Mouse (Mus musculus): ENCODE measurements at regions not wholly inside any gene's neighbourhood (a gene's known extent, or its start where the extent isn't known, plus 50 kb on each side); places are given as distances from the start of the nearest gene placed in this dataset.
A peak's percentile ranks its signal among the peaks of the same experiment; 100 is the strongest.
"Not testable (repeated sequence)": the region's sequence is repeated elsewhere in the genome, so short reads cannot be mapped to it uniquely, and the experiment has no call there.

DNA sequence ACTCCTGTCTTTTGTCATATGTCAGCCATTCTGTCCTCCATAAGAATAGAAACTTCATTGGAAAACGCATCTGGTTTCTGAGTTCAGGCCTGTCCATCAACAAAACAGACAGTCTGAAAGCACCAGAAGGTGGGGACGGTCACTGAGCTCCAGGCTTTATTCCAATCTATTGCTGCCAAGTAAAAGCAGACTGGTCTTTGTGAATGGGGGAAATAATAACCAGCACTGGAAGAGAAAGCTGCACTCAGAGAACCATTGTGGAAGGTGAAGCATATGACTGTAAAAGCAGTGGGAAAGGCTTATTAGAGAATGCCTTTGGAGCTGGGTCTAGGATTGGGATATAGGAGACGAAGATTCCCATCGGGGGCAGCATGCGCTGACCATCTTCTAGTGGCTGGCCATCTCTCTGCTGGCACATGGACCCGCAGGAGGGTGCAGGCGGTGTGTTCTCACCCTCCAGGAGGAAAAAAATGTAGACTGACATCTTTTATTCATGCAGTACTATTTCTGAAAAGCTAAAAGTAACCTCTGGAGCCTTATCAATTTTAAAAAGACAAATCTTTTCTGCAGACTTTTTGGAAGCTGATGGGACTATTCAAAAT lies 1638.0 kb downstream of the Car8 start:
- DNase-seq (ENCODE audit: low spot score): no peak

DNA sequence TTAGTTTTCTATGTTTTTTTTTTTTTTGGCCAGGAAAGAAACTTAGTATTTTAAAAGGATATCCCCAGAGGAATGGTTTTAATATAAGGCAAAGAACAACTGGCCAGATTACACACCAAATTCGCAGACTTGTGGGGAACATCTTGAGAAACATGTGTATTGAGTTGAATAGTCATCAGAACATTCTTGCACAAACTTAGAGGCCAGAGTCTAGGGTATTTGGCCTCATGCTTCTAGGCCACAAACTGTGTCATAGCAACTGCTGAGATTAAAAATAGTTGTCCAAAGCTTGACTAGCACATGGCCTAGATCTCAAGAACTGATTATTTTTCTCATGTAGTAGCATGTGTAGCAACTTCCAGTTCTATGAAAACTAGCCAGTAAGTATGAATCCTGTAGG lies 1642.5 kb downstream of the Car8 start:
- no peak for DNase-seq (ENCODE audit: low spot score)

DNA sequence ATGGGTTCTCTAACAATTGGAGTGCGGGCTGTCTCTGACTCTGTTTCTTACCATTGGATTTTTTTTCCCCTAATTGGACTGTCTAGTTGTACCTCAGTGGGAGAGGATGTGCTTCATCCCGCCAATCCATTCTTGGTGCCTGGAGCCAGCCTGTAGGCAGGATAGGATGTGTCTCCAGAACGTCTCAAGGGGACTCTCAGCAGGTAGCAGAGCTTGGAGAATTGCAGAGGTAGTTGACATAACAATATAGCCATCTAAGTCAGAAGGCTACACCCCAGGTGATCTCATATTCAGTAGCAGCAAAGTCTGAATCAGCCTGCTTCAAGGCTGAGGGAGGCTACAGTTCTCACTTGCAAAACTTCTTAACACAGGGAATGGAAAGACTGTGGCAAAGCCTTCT lies 1646.0 kb downstream of the Car8 start:
- DNase-seq (ENCODE audit: low spot score): not testable (repeated sequence)

DNA sequence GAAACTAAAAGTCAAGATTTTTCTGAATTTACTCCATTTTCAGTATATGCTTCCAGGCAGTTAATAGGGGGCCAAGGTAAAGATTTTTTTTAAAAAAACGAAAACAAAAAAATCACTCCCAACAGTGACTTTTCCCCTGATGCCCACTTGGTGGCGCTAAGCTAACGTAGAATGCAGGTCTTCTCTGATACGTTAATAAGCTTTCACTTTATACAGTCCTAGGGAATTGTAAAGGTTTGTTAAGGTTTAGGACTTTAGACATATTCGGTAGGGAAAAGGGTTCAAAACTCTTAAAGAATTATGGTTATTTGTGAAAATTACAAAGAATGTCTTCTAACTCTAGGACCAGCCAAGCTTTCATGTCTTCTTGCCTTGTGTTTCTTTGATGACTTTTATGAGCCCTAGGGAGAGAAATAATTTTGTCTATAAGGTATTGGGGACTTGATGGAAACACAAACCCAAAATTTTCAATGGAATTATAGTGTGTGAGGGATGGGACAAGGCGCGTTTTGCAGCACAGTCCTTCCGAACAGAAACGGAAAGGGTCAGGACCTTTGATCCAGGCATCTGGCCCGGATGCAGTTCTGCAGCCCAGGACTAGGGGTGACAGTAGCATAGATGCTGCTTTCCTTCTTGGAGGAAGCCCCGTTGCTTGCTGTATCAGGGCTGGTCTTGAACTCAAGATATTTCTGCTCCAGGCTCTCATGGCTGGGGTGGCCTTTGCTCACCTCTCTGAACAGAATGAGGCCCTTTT lies 1677.1 kb downstream of the Car8 start:
- no peak for DNase-seq (ENCODE audit: low spot score)

DNA sequence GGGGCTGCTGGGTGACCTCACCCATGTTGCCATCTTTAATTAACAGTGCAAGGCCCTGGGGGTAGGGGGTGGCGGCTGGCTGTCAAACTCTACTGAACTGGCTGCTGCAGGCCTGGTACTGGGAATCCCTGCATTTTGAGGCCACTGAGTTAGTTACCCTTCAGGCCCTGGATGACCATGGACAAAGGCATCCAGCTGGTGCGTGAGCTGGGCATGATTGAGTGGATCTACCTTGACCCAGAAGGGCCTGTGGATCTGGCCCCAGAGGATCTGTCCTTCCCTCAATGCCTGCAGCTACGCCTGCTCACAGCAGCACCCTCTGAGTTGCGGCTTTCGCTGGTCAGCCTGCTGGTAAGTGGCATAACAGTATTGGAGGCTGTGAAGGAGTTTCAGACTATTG lies 1699.2 kb downstream of the Car8 start:
- DNase-seq (ENCODE audit: low spot score): no peak

DNA sequence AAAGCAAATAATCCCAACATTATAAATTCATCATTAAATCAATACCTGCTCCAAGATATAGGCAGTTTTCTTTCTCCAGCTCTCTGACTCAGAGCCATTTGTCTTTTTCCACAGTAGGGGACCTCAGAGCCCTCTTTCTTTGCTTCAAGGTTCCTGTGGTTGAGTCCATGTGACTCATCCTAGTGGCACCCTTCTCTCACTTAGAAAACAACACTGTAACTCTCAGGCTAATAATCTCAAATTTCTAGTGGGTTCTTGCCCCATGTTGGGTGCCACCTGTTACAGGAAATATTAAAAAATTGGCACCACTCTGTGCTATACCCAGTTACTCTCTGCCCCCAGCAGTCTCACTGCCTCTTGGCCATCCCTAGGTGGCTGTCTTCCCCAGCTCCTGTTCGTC lies 1706.4 kb downstream of the Car8 start:
- no peak for DNase-seq (ENCODE audit: low spot score)

DNA sequence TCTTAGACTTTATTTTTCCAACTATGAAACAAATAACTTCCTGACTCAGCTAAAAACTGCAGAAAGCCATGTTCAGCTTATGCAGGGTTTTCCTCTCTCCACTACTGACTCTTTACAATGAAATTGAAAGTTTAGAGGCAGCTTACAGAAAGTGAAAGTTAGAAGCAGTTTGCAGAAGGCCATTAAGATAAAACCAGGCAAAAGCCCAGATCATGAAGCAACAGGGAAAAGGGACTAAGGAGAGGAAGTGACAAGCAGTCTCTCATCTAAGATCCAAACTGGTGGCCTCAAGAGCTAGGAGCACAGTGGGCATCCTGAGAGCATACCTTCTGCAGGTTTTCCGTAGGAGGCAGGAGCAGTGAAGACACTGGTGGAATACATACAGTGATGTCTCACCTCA lies 1721.2 kb downstream of the Car8 start:
- no peak for DNase-seq (ENCODE audit: low spot score)

DNA sequence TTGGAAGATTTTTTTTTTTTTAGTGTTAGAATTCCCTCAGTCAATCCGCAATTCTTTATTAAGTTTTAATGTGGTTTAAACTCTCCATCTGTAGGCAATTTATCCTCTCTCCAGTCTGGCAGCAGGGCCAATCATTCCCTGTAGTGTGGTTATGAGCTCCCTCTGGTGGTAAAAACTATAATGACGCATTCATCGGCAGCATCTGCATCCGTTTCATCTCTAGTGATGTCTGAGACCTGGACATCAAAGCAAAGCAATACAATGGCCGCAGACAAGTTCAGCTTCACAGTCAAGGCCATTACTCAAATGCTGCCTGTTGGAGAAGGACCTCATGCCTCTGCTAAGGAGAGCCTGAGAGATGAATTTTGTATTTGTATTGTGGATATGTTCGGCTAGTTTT lies 1721.7 kb upstream of the Impad1 start:
- peak; percentile 47 for DNase-seq (ENCODE audit: low spot score)

DNA sequence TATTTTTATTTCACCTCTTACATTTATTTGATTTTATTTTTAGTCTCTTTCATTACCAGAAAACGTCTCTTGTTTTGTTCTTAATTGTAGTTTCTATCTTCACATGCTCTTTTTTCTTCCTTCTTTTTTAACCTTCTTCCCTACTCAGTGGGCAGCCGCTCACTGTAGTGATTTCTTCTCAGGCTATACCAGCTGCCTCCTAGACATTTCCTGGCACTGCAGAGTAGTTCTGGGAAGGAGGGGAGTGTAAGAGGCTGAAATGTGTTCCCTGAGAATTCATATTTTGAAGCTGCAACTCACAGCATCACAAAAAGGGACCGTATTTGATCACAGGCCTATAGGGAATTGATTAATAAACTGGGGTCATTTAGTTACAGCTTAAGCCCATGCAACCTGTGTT lies 1720.5 kb upstream of the Impad1 start:
- DNase-seq (ENCODE audit: low spot score): no peak

DNA sequence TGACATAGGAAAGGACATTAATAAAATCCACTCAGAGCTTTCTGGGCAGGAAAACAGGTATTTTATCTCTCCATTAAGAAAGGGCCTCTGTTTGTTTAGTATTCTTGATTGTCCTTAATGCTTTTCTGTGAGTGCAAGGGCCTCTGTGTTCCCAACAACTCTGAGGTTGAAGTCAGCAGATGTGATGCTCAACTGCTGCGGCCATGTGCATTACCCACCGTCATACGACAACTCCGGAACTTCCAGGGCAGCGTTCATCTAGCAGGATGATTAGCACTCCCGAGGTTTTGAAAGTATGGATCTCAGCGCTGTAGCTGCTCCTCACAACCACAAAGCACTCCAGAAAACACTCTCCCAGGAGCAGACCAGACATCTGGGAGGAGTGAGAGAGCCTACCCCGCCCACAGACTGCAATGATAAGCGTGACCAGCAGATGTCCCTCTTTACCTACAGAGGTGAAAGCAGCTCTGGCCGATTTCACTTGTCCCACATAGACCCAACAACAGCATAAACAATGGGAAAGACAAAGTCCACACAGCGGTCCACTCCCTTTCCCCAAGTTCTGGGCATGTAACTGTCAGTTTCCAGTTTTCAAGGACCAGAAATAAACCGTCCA lies 1719.7 kb upstream of the Impad1 start:
- peak; percentile 72 for DNase-seq (ENCODE audit: low spot score)

DNA sequence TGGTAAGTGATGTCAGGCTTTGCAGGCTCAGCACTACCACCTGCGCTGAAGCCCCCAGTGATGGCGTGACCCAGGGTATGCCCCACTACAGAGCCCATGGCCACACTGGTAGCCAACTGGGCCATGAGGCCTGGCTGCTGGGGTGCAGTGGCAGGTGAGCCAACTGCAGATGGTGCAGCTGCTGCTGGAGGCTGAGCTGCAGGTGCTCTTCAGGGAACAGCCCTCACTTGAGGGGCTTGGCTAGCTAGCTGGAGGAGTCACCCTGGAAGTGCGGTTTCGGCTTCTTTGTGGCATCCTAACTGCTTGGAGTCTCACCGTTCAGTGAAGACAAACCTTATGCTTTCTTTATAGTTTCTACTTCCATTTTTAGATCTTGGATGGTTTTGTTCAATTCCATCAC lies 1714.9 kb upstream of the Impad1 start:
- no peak for DNase-seq (ENCODE audit: low spot score)
